Mouse (Mus musculus) heart, embryonic 16.5 days (tissue): ENCODE measurements around the gene Cd200r3. TPM values are rescaled to one million over a fixed set of nuclear protein-coding genes. Genes with fewer than 3 reads are reported as not detected.

Source experiments
- ATAC-seq: fragments of 200-750 bp; cut with Nextera tagmentation; replicated peaks from 2 replicates; pipeline ENCODE4 v1.8.0; 2017; ENCODE audit warnings: moderate number of reproducible peaks; ENCODE audit not compliant: insufficient read depth, low FRiP score; ENCODE audit errors: extremely low read depth
- H3K27ac ChIP-seq: fragments of 300-500 bp; sonication (generic); 2 replicates; pipeline ENCODE4 v1.5.1; 2014; ENCODE audit warnings: mild to moderate bottlenecking, low read length, control low read depth, moderate library complexity
- H3K27me3 ChIP-seq: fragments of 300-500 bp; sonication (generic); 2 replicates; pipeline ENCODE4 v1.6.1; 2014; ENCODE audit warnings: low read length, mixed read lengths; ENCODE audit not compliant: control insufficient read depth, insufficient read depth
- H3K36me3 ChIP-seq: fragments of 300-500 bp; sonication (generic); 2 replicates; pipeline ENCODE4 v1.6.1; 2014; ENCODE audit not compliant: control insufficient read depth, insufficient read depth
- H3K4me1 ChIP-seq: fragments of 300-500 bp; sonication (generic); 2 replicates; pipeline ENCODE4 v1.6.1; 2014; ENCODE audit warnings: low read length, mixed read lengths; ENCODE audit not compliant: control insufficient read depth, insufficient read depth
- H3K4me2 ChIP-seq: fragments of 300-500 bp; sonication (generic); 2 replicates; pipeline ENCODE4 v1.6.1; 2014; ENCODE audit warnings: low read depth, mild to moderate bottlenecking, control low read depth, low read length
- H3K4me3 ChIP-seq: fragments of 300-500 bp; sonication (generic); 2 replicates; pipeline ENCODE4 v1.5.1; 2014; ENCODE audit warnings: mild to moderate bottlenecking, control low read depth, low read length
- H3K9ac ChIP-seq: fragments of 300-500 bp; sonication (generic); 2 replicates; pipeline ENCODE4 v1.6.1; 2014; ENCODE audit warnings: low read length, control low read depth
- H3K9me3 ChIP-seq: fragments of 300-500 bp; sonication (generic); replicated peaks from 2 replicates; pipeline ENCODE4 v1.6.1; 2016; ENCODE audit warnings: low read length; ENCODE audit not compliant: control insufficient read depth
- WGBS: fragments of 180-500 bp; shearing (Covaris S2); extraction: QIAGEN DNeasy Blood & Tissue Kit; methylation state at CpG from one replicate; pipeline ENCODE4 v1.1.7; 2014; 5-methylcytosine and 5-hydroxymethylcytosine counted together
- polyA plus RNA-seq: library from polyadenylated mRNA; unstranded; fragments of >200 nt; fragmentation: Nextera tagmentation; extraction: Ambion mirVana; gene quantifications from 2 replicates; pipeline ENCODE4 v1.2.1, GENCODE M21; 2015

Gene Cd200r3
- polyA plus RNA-seq, 1 experiment from 2014 or later: 0.34 TPM

- Histone ChIP-seq H3K9me3 (no peaks in the 10 kb centered on the region), H3K27ac (no peak overlapping the region), H3K4me3 (no peak overlapping the region), H3K9ac (no peak overlapping the region), H3K4me2 (no peak overlapping the region), H3K36me3 (no peaks in the 10 kb centered on the region), H3K27me3 (no peaks in the 10 kb centered on the region), H3K4me1 (peaks cover 2% of the 10 kb centered on the region)
- 92% methylated on average over 3 of the region's 3 CpGs for WGBS
- no peak for ATAC-seq
These were observed 24.6 kb downstream of the Cd200r3 start for GRCm38 (mm10) chr16:44968113-44968512.

- no peaks in the 10 kb centered on the region for H3K9me3 ChIP-seq
- no peak overlapping the region for H3K27ac ChIP-seq
- H3K27me3 ChIP-seq: no peaks in the 10 kb centered on the region
- 53% methylated on average over 4 of the region's 4 CpGs for WGBS
- no peaks in the 10 kb centered on the region for H3K36me3 ChIP-seq
- no peak overlapping the region for H3K9ac ChIP-seq
- H3K4me2 ChIP-seq: no peak overlapping the region
- H3K4me1 ChIP-seq: no peaks in the 10 kb centered on the region
- no peak for ATAC-seq
- H3K4me3 ChIP-seq: no peak overlapping the region
These were observed 27.4 kb downstream of the Cd200r3 start for GRCm38 (mm10) chr16:44970925-44971324.

GRCm38 (mm10) chr16:44974042-44974441, 30.6 kb downstream of the Cd200r3 start:
- H3K36me3 ChIP-seq: no peaks in the 10 kb centered on the region
- no peaks in the 10 kb centered on the region for H3K27me3 ChIP-seq
- H3K9ac ChIP-seq: no peak overlapping the region
- no peaks in the 10 kb centered on the region for H3K9me3 ChIP-seq
- H3K27ac ChIP-seq: no peak overlapping the region
- 69% methylated on average over 2 of the region's 2 CpGs for WGBS
- ATAC-seq: no peak
- no peaks in the 10 kb centered on the region for H3K4me1 ChIP-seq
- H3K4me3 ChIP-seq: no peak overlapping the region
- no peak overlapping the region for H3K4me2 ChIP-seq

- Histone ChIP-seq H3K36me3 (no peaks in the 10 kb centered on the region), H3K9ac (no peak overlapping the region), H3K4me2 (no peak overlapping the region), H3K4me1 (no peaks in the 10 kb centered on the region), H3K27me3 (no peaks in the 10 kb centered on the region), H3K4me3 (no peak overlapping the region), H3K27ac (no peak overlapping the region), H3K9me3 (no peaks in the 10 kb centered on the region)
- no peak for ATAC-seq
These were observed 32.6 kb downstream of the Cd200r3 start for GRCm38 (mm10) chr16:44976081-44976480.

- Histone ChIP-seq H3K27ac (no peak overlapping the region), H3K4me2 (no peak overlapping the region), H3K27me3 (no peaks in the 10 kb centered on the region), H3K9me3 (no peaks in the 10 kb centered on the region), H3K9ac (no peak overlapping the region), H3K4me1 (no peaks in the 10 kb centered on the region), H3K36me3 (no peaks in the 10 kb centered on the region), H3K4me3 (no peak overlapping the region)
- WGBS: 69% methylated on average over 6 of the region's 6 CpGs
- ATAC-seq: no peak
These were observed 33.6 kb downstream of the Cd200r3 start for GRCm38 (mm10) chr16:44976892-44977633.

GRCm38 (mm10) chr16:44978193-44978592, 34.7 kb downstream of the Cd200r3 start:
- WGBS: 80% methylated on average over 2 of the region's 2 CpGs
- ATAC-seq: no peak
- no peaks in the 10 kb centered on the region for H3K27me3 ChIP-seq
- no peak overlapping the region for H3K9ac ChIP-seq
- no peak overlapping the region for H3K27ac ChIP-seq
- no peak overlapping the region for H3K4me3 ChIP-seq
- no peak overlapping the region for H3K4me2 ChIP-seq
- no peaks in the 10 kb centered on the region for H3K36me3 ChIP-seq
- H3K4me1 ChIP-seq: no peaks in the 10 kb centered on the region
- H3K9me3 ChIP-seq: no peaks in the 10 kb centered on the region

- no peak overlapping the region for H3K4me2 ChIP-seq
- no peaks in the 10 kb centered on the region for H3K4me1 ChIP-seq
- H3K4me3 ChIP-seq: no peak overlapping the region
- no peak overlapping the region for H3K27ac ChIP-seq
- ATAC-seq: no peak
- H3K27me3 ChIP-seq: no peaks in the 10 kb centered on the region
- WGBS: 68% methylated on average over 3 of the region's 3 CpGs
- no peaks in the 10 kb centered on the region for H3K36me3 ChIP-seq
- no peak overlapping the region for H3K9ac ChIP-seq
- H3K9me3 ChIP-seq: no peaks in the 10 kb centered on the region
These were observed 35.9 kb downstream of the Cd200r3 start for GRCm38 (mm10) chr16:44979355-44979896.

- H3K4me2 ChIP-seq: no peak overlapping the region
- no peaks in the 10 kb centered on the region for H3K36me3 ChIP-seq
- 73% methylated on average over 2 of the region's 2 CpGs for whole genome bisulfite sequencing
- no peak overlapping the region for H3K9ac ChIP-seq
- H3K4me1 ChIP-seq: no peaks in the 10 kb centered on the region
- H3K9me3 ChIP-seq: no peaks in the 10 kb centered on the region
- H3K27ac ChIP-seq: no peak overlapping the region
- ATAC-seq: no peak
- no peak overlapping the region for H3K4me3 ChIP-seq
- no peaks in the 10 kb centered on the region for H3K27me3 ChIP-seq
These were observed 39.5 kb downstream of the Cd200r3 start for GRCm38 (mm10) chr16:44982972-44983371.

GRCm38 (mm10) chr16:44983379-44984060, 40.0 kb downstream of the Cd200r3 start:
- H3K9ac ChIP-seq: no peak overlapping the region
- H3K4me1 ChIP-seq: no peaks in the 10 kb centered on the region
- H3K36me3 ChIP-seq: no peaks in the 10 kb centered on the region
- no peaks in the 10 kb centered on the region for H3K9me3 ChIP-seq
- 63% methylated on average over 3 of the region's 3 CpGs for WGBS
- H3K27me3 ChIP-seq: no peaks in the 10 kb centered on the region
- no peak overlapping the region for H3K4me2 ChIP-seq
- no peak for ATAC-seq
- no peak overlapping the region for H3K4me3 ChIP-seq
- no peak overlapping the region for H3K27ac ChIP-seq
